ENCODE assay signal across 9 mouse cellular contexts in genomic region chr6:72926755-72927482, GRCm38 (mm10). TPM values are rescaled to one million over a fixed set of nuclear protein-coding genes. Genes with fewer than 3 reads are reported as not detected.
A peak's percentile ranks its signal among the peaks of the same experiment; 100 is the strongest.
DNase-seq lines count a peak whose midpoint lies in the region; ATAC-seq and TF ChIP-seq lines count a peak whose summit lies in the region.
"Had no signal": no experiment of that assay in that cellular context is flagged by ENCODE, and none has a peak within 500 bp of the region (broad histone marks: within the 10 kb centered on the region; RNA-seq: fewer than 3 reads in every experiment).

No protein-coding gene starts in this region.

- intact Hi-C loops in heart, postnatal 25 days (cut with DNase I) = no loop called here

- no peak for TF ChIP-seq POLR2A in cerebellum, adult 2 months (IDR thresholded peaks at IDR 0.05; ENCODE audit: borderline replicate concordance, insufficient read depth, low read length)

- H3K4me2 ChIP-seq in embryonic facial prominence, embryonic 15.5 days (replicated peaks) = no peak overlapping the region
- no peak overlapping the region for H3K4me2 ChIP-seq in liver, embryonic 11.5 days
- H3K4me2 ChIP-seq in stomach, embryonic 16.5 days (ENCODE audit: low read depth, low read length) = no peak overlapping the region

- H3K9ac ChIP-seq in embryonic facial prominence, embryonic 15.5 days = no peak overlapping the region
- no peak overlapping the region for H3K9ac ChIP-seq in liver, embryonic 11.5 days (ENCODE audit: low read depth, low read length)
- H3K9ac ChIP-seq in stomach, embryonic 16.5 days (ENCODE audit: low read length) = no peak overlapping the region

- no peaks in the 10 kb centered on the region for H3K27me3 ChIP-seq in cerebellum, adult 2 months (ENCODE audit: control insufficient read depth, insufficient read depth, low read length)
- no peaks in the 10 kb centered on the region for H3K27me3 ChIP-seq in embryonic facial prominence, embryonic 15.5 days
- no peaks in the 10 kb centered on the region for H3K27me3 ChIP-seq in liver, embryonic 11.5 days (replicated peaks; ENCODE audit: control insufficient read depth, insufficient read depth, low read length)
- H3K27me3 ChIP-seq in stomach, embryonic 16.5 days (ENCODE audit: control insufficient read depth, insufficient read depth, low read length) = no peaks in the 10 kb centered on the region

- no peak overlapping the region for H3K4me3 ChIP-seq in cerebellum, adult 2 months (replicated peaks; ENCODE audit: insufficient read depth, low read depth, low read length)
- H3K4me3 ChIP-seq in embryonic facial prominence, embryonic 15.5 days (replicated peaks) = no peak overlapping the region
- H3K4me3 ChIP-seq in liver, embryonic 11.5 days (ENCODE audit: low read depth, low read length) = no peak overlapping the region
- no peak overlapping the region for H3K4me3 ChIP-seq in stomach, embryonic 16.5 days (replicated peaks; ENCODE audit: low read length)

- H3K36me3 ChIP-seq in embryonic facial prominence, embryonic 15.5 days = no peaks in the 10 kb centered on the region
- no peaks in the 10 kb centered on the region for H3K36me3 ChIP-seq in liver, embryonic 11.5 days (ENCODE audit: control insufficient read depth, insufficient read depth, low read length)
- H3K36me3 ChIP-seq in stomach, embryonic 16.5 days (ENCODE audit: control insufficient read depth, insufficient read depth, low read length) = no peaks in the 10 kb centered on the region

- 16% methylated on average over 9 of the region's 9 CpGs for WGBS in cerebellum, adult 2 months
- 17% methylated on average over 9 of the region's 9 CpGs for WGBS in embryonic facial prominence, embryonic 15.5 days
- 20% methylated on average over 9 of the region's 9 CpGs for WGBS in liver, embryonic 11.5 days
- WGBS in stomach, embryonic 16.5 days = 18% methylated on average over 9 of the region's 9 CpGs

- no peak overlapping the region for H3K27ac ChIP-seq in cerebellum, adult 2 months (ENCODE audit: insufficient read depth, low read length)
- peak overlapping the region; percentile 79 for H3K27ac ChIP-seq in embryonic facial prominence, embryonic 15.5 days (replicated peaks)
- no peak overlapping the region for H3K27ac ChIP-seq in liver, embryonic 11.5 days (ENCODE audit: low read depth, low read length)
- H3K27ac ChIP-seq in stomach, embryonic 16.5 days (ENCODE audit: low read length) = peak overlapping the region; percentile 84
- H3K27ac ChIP-seq: macrophage had no signal

- no peaks in the 10 kb centered on the region for H3K9me3 ChIP-seq in embryonic facial prominence, embryonic 15.5 days (replicated peaks)
- no peaks in the 10 kb centered on the region for H3K9me3 ChIP-seq in liver, embryonic 11.5 days (ENCODE audit: control insufficient read depth, low read length)
- H3K9me3 ChIP-seq in stomach, embryonic 16.5 days (replicated peaks; ENCODE audit: control insufficient read depth, low read length) = no peaks in the 10 kb centered on the region

- peak; percentile 21 to 56 for DNase-seq in cerebellum, adult 2 months
- no peak for DNase-seq in cerebellum, adult 9-10 months
- peak; percentile 98 for DNase-seq in Muller cell, postnatal 12 days (ENCODE audit: inconsistent ontology term)
- peak; percentile 64 for DNase-seq in heart, postnatal 25 days (ENCODE audit: low spot score)
- no peak for DNase-seq in liver, embryonic 11.5 days (ENCODE audit: low spot score)
- no peak for DNase-seq in layer of hippocampus, postnatal 25 days (ENCODE audit: extremely low spot score in 1 of 2, low spot score in 1 of 2)

- TF ChIP-seq CTCF in cerebellum, adult 2 months (IDR thresholded peaks at IDR 0.05; ENCODE audit: borderline replicate concordance, insufficient read depth, low read depth, low read length) = no peak

- H3K4me1 ChIP-seq in cerebellum, adult 2 months (ENCODE audit: control insufficient read depth, insufficient read depth, low read length) = no peaks in the 10 kb centered on the region
- peaks cover 9% of the 10 kb centered on the region for H3K4me1 ChIP-seq in embryonic facial prominence, embryonic 15.5 days
- no peaks in the 10 kb centered on the region; the same call in 1 of the 2 replicates for H3K4me1 ChIP-seq in liver, embryonic 11.5 days (replicated peaks; ENCODE audit: control insufficient read depth, insufficient read depth, low read length)
- H3K4me1 ChIP-seq in stomach, embryonic 16.5 days (ENCODE audit: control insufficient read depth, insufficient read depth, low read length) = peaks cover 8% of the 10 kb centered on the region

- peak; percentile 81 for ATAC-seq in embryonic facial prominence, embryonic 15.5 days (ENCODE audit: insufficient number of reproducible peaks, low FRiP score, low TSS enrichment, low read depth)
- 0 out of 2 replicates have a peak, but pooled peaks have one; percentile 47 for ATAC-seq in liver, embryonic 11.5 days (replicated peaks; ENCODE audit: low FRiP score)
- peak; percentile 92 for ATAC-seq in stomach, embryonic 16.5 days (ENCODE audit: insufficient read depth, low FRiP score)

RNA-seq across cellular contexts. Expression of gene Kcmf1, which starts 27.1 kb away (rescaled TPM):
- polyA plus RNA-seq in cerebellum, adult 2 months (2012; rRNA removed) = 86.1 and 110 TPM in 2 replicates
- polyA plus RNA-seq in embryonic facial prominence, embryonic 15.5 days (2015; fragmentation: Nextera tagmentation; extraction: Ambion mirVana) = 41.3 and 41.8 TPM in 2 replicates
- 100 to 1,000 TPM in 1 of 2 experiments, 10 to 100 TPM in 1; 97.7 to 101 TPM for total RNA-seq in heart, postnatal 25 days (2021)
- 40.6 and 46.8 TPM in 2 replicates for polyA plus RNA-seq in liver, embryonic 11.5 days (2014; fragmentation: Nextera tagmentation; extraction: Ambion mirVana)
- polyA plus RNA-seq in stomach, embryonic 16.5 days (2015; fragmentation: Nextera tagmentation; extraction: Ambion mirVana) = 25.0 and 25.9 TPM in 2 replicates
- total RNA-seq in layer of hippocampus, postnatal 25 days (2021) = 10 to 100 TPM; 60.1 to 65.6 TPM

RNA-seq across cellular contexts. Expression of gene Tmsb10, which starts 31.6 kb away (rescaled TPM):
- polyA plus RNA-seq in cerebellum, adult 2 months (2012; rRNA removed) = 221 and 264 TPM in 2 replicates
- 1,643 and 1,735 TPM in 2 replicates for polyA plus RNA-seq in embryonic facial prominence, embryonic 15.5 days (2015; fragmentation: Nextera tagmentation; extraction: Ambion mirVana)
- total RNA-seq in heart, postnatal 25 days (2021) = 100 to 1,000 TPM; 126 to 128 TPM
- 984 and 1,116 TPM in 2 replicates for polyA plus RNA-seq in liver, embryonic 11.5 days (2014; fragmentation: Nextera tagmentation; extraction: Ambion mirVana)
- 1,289 and 1,748 TPM in 2 replicates for polyA plus RNA-seq in stomach, embryonic 16.5 days (2015; fragmentation: Nextera tagmentation; extraction: Ambion mirVana)
- total RNA-seq in layer of hippocampus, postnatal 25 days (2021) = 100 to 1,000 TPM; 408 to 418 TPM

Comparison
In these comparisons a context has a peak if more than half of its experiments do, and no peak if none do; other contexts are left out.
1. DNase-seq: peak in cerebellum, adult 2 months (2 of 2), Muller cell, postnatal 12 days (single experiment) and heart, postnatal 25 days (single experiment); none in cerebellum, adult 9-10 months (single experiment), liver, embryonic 11.5 days (single experiment) and layer of hippocampus, postnatal 25 days (0 of 2).
2. H3K27ac ChIP-seq: peak in embryonic facial prominence, embryonic 15.5 days (single experiment) and stomach, embryonic 16.5 days (single experiment); none in cerebellum, adult 2 months (single experiment) and liver, embryonic 11.5 days (single experiment).
3. Peak in every context shown above with its lines, with median percentiles within 50 percentile points of each other: ATAC-seq.